8 mouse cellular contexts compared by ENCODE assay signal in the genomic region with DNA sequence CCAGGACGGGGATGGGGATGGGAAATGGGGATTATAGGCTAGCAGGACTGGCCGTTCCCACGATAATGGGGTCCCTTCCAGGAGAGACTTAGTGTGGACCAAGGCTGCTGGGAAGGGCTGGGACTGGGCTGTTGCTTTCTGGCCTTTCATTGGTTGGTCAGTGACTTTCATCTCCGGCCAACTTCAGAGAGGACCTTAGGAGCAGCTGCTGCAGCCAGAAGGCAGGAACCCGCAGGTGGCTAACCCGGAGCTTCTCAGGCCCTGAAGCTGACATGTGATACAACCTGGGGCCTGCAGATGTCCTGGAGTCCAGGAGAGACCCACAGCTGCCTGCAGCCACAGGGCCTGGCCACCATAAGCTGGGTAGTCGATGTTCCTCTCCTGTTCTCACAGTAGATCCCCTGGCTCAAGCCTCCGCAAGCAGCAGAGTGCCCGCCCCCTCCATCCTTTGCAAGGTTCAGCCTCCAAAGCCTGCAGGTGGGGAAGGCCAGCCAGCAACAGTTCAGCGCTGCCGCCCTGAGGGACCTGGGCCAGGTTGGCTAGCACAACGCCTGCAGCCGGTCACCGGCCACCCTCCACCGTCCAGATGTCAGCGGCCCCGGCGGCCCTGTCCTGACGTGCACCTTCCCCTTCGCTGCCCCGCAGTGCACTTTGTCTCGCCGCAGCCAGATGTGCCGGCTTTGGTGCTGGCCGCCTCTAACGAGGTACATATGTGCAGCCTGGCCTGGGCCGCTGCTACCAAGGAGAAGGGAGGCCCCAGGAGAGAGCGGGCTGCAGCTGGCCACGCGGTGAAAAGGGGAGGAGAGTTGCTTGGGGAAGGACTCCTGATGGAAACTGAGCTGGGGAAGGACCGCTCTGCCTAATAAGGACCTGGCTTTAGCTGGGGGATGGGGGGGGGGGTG. TPM values are rescaled to one million over a fixed set of nuclear protein-coding genes. Genes with fewer than 3 reads are reported as not detected.
A peak's percentile ranks its signal among the peaks of the same experiment; 100 is the strongest.
DNase-seq lines count a peak whose midpoint lies in the region; ATAC-seq and TF ChIP-seq lines count a peak whose summit lies in the region.

No protein-coding gene starts in this region.

- no peak for TF ChIP-seq POLR2A in myocyte (IDR thresholded peaks at IDR 0.05; ENCODE audit: insufficient read length, low read depth)

- DNase-seq in adrenal gland, adult (ENCODE audit: inconsistent age in 2 of 2, low spot score in 1 of 2): peak; percentile 76 to 90
- no peak for DNase-seq in adrenal gland, postnatal 4 days (ENCODE audit: low spot score in 2 of 2)
- peak; percentile 91 for DNase-seq in embryonic facial prominence, embryonic 14.5 days (ENCODE audit: low spot score)
- DNase-seq in limb, embryonic 10.5 days (ENCODE audit: low spot score): peak; percentile 99
- DNase-seq in thymus, postnatal 0 days (ENCODE audit: low spot score): no peak

- no peaks in the 10 kb centered on the region for H3K9me3 ChIP-seq in embryonic facial prominence, embryonic 14.5 days (ENCODE audit: control insufficient read depth, low read length)
- no peaks in the 10 kb centered on the region for H3K9me3 ChIP-seq in heart, embryonic 15.5 days (replicated peaks)
- H3K9me3 ChIP-seq in limb, embryonic 10.5 days (replicated peaks): no peaks in the 10 kb centered on the region

- peak; percentile 95 for ATAC-seq in embryonic facial prominence, embryonic 14.5 days (ENCODE audit: low read depth)
- ATAC-seq in heart, embryonic 15.5 days (replicated peaks; ENCODE audit: insufficient number of reproducible peaks, insufficient read depth, low FRiP score, low read depth): peak; percentile 51
- ATAC-seq in megakaryocyte progenitor cell, adult 5-6 weeks (replicated peaks; ENCODE audit: poor library complexity): no peak; the same call in 1 of the 2 replicates

- no peaks in the 10 kb centered on the region for H3K27me3 ChIP-seq in embryonic facial prominence, embryonic 14.5 days (replicated peaks; ENCODE audit: control insufficient read depth, insufficient read depth, low read length)
- 0 out of 2 replicates have a peak, but pooled peaks cover 7% of the 10 kb centered on the region for H3K27me3 ChIP-seq in heart, embryonic 15.5 days
- no peaks in the 10 kb centered on the region for H3K27me3 ChIP-seq in limb, embryonic 10.5 days (ENCODE audit: low read depth, poor library complexity, severe bottlenecking)
- H3K27me3 ChIP-seq in myocyte (ENCODE audit: control insufficient read depth, insufficient read depth, insufficient read length): no peaks in the 10 kb centered on the region

- H3K9ac ChIP-seq in embryonic facial prominence, embryonic 14.5 days (ENCODE audit: low read depth, low read length): peak overlapping the region; percentile 11; the same call in 1 of the 2 replicates
- peak overlapping the region; percentile 32; the same call in 1 of the 2 replicates for H3K9ac ChIP-seq in heart, embryonic 15.5 days

- H3K27ac ChIP-seq in embryonic facial prominence, embryonic 14.5 days (replicated peaks; ENCODE audit: low read depth, low read length): peak overlapping the region; percentile 28; the same call in 1 of the 2 replicates
- H3K27ac ChIP-seq in heart, embryonic 15.5 days: peak overlapping the region; percentile 8
- peak overlapping the region; percentile 91 for H3K27ac ChIP-seq in limb, embryonic 10.5 days

- WGBS in embryonic facial prominence, embryonic 14.5 days: 9% methylated on average over 26 of the region's 31 CpGs
- WGBS in heart, embryonic 15.5 days: 16% methylated on average over 31 of the region's 31 CpGs
- 3% methylated on average over 31 of the region's 31 CpGs for WGBS in limb, embryonic 10.5 days

- H3K4me2 ChIP-seq in embryonic facial prominence, embryonic 14.5 days (ENCODE audit: low read depth, low read length): peak overlapping the region; percentile 49
- H3K4me2 ChIP-seq in heart, embryonic 15.5 days: peak overlapping the region; percentile 61
- no peak overlapping the region for H3K4me2 ChIP-seq in myocyte (ENCODE audit: low read depth)

- H3K36me3 ChIP-seq in embryonic facial prominence, embryonic 14.5 days (ENCODE audit: control insufficient read depth, insufficient read depth, low read length): no peaks in the 10 kb centered on the region
- no peaks in the 10 kb centered on the region for H3K36me3 ChIP-seq in heart, embryonic 15.5 days
- H3K36me3 ChIP-seq in limb, embryonic 10.5 days: no peaks in the 10 kb centered on the region
- no peaks in the 10 kb centered on the region for H3K36me3 ChIP-seq in myocyte (ENCODE audit: control insufficient read depth, insufficient read depth)

- no peak overlapping the region for H3ac ChIP-seq in myocyte (ENCODE audit: control insufficient read depth, insufficient read length)

- peaks cover 14% of the 10 kb centered on the region for H3K4me1 ChIP-seq in embryonic facial prominence, embryonic 14.5 days (ENCODE audit: control insufficient read depth, insufficient read depth, low read length)
- H3K4me1 ChIP-seq in heart, embryonic 15.5 days (replicated peaks): peaks cover 31% of the 10 kb centered on the region
- peaks cover 59% of the 10 kb centered on the region for H3K4me1 ChIP-seq in limb, embryonic 10.5 days

- H3K4me3 ChIP-seq in embryonic facial prominence, embryonic 14.5 days (ENCODE audit: low read depth, low read length): peak overlapping the region; percentile 22
- peak overlapping the region; percentile 25 for H3K4me3 ChIP-seq in heart, embryonic 15.5 days
- H3K4me3 ChIP-seq in limb, embryonic 10.5 days: peak overlapping the region; percentile 46
- H3K4me3 ChIP-seq in myocyte: no peak overlapping the region

- no peaks in the 10 kb centered on the region for H3K79me2 ChIP-seq in myocyte (ENCODE audit: control insufficient read depth, insufficient read depth)

TF ChIP-seq in myocyte, 11 proteins besides CTCF, POLR2A, EP300 and RAD21:
- TF ChIP-seq MYOD1 (IDR thresholded peaks at IDR 0.05; ENCODE audit: control insufficient read depth in 1 of 3, insufficient read length in 2 of 3, low read depth in 2 of 3): peak in 2 of 3 experiments; percentile 30 to 49
- no peak for TF ChIP-seq MAX (IDR thresholded peaks at IDR 0.05; ENCODE audit: low read depth)
- peak in 2 of 3 experiments; percentile 10 to 16 for TF ChIP-seq MYOG (IDR thresholded peaks at IDR 0.05; ENCODE audit: control insufficient read depth in 1 of 3, insufficient read depth in 1 of 3, insufficient read length in 2 of 3, low read depth in 2 of 3)
- no peak for TF ChIP-seq E2F4 (IDR thresholded peaks at IDR 0.05; ENCODE audit: insufficient read depth)

RNA-seq across cellular contexts. Expression of a gene that starts 55.3 kb away (rescaled TPM):
- total RNA-seq in adrenal gland, postnatal 4 days (2021): 1 to 10 TPM; 5.6 to 6.5 TPM
- 10.5 and 12.7 TPM in 2 replicates for polyA plus RNA-seq in embryonic facial prominence, embryonic 14.5 days (2014; fragmentation: Nextera tagmentation; extraction: Ambion mirVana)
- 3.0 and 7.0 TPM in 2 replicates for polyA plus RNA-seq in heart, embryonic 15.5 days (2015; fragmentation: Nextera tagmentation; extraction: Ambion mirVana)
- 6.4 and 6.7 TPM in 2 replicates for polyA plus RNA-seq in limb, embryonic 10.5 days (2016; fragmentation: Nextera tagmentation; extraction: Ambion mirVana)
- 0.54 TPM for polyA plus RNA-seq in myocyte (2012; fragmentation: generic; extraction: Trizol)
- 19.1 and 22.0 TPM in 2 replicates for total RNA-seq in megakaryocyte progenitor cell, adult 5-6 weeks (2015)
- total RNA-seq in megakaryocyte progenitor cell, adult 5-6 weeks (2017): 19.6 and 28.5 TPM in 2 replicates
- polyA plus RNA-seq in thymus, postnatal 0 days (2015; fragmentation: Nextera tagmentation; extraction: Ambion mirVana): 6.8 and 7.2 TPM in 2 replicates

Comparison
In these comparisons a context has a peak if more than half of its experiments do, and no peak if none do; other contexts are left out.
1. DNase-seq: peak in adrenal gland, adult (2 of 2), embryonic facial prominence, embryonic 14.5 days (single experiment) and limb, embryonic 10.5 days (single experiment); none in adrenal gland, postnatal 4 days (0 of 2) and thymus, postnatal 0 days (single experiment).
2. H3K27ac ChIP-seq: peak in every context shown above with its lines; median percentile 91 in limb, embryonic 10.5 days; 28 in embryonic facial prominence, embryonic 14.5 days; 8 in heart, embryonic 15.5 days.